Mouse (Mus musculus): ENCODE data around the gene 4930452B06Rik. TPM values are rescaled to one million over a fixed set of nuclear protein-coding genes. Genes with fewer than 3 reads are reported as not detected.

Gene 4930452B06Rik
- polyA plus RNA-seq, 1 experiment = not detected

DNA sequence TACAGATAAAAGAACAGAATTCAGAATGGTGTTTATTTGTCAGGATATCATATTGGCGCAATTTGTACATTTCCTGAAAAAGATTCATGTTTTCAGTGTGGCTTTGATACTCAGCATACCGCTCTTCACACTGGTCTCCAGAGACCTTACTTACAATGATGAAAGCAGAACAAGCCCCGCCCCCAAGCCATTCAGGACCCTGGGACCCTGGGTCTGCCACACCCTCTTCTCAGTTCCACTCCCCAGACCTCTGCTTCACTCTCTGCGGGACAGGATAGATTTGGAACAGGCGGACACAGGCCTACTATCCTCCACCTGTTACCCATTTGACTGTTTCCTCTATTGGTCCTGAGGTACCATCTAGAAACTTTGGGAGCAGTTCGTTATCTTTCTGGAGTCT, 260.1 kb downstream of the 4930452B06Rik start:
- TF ChIP-seq GATA1 (IDR thresholded peaks at IDR 0.05; ENCODE audit: low read length) (no peak), TAL1 (IDR thresholded peaks at IDR 0.05; ENCODE audit: low read length) (no peak)
- Histone ChIP-seq H3K4me3 (replicated peaks) (no peak overlapping the region), H3K4me1 (ENCODE audit: control insufficient read depth) (no peaks in the 10 kb centered on the region), H3K9me3 (ENCODE audit: control insufficient read depth, low read length) (no peaks in the 10 kb centered on the region), H3K27me3 (ENCODE audit: control insufficient read depth) (no peaks in the 10 kb centered on the region), H3K36me3 (ENCODE audit: control insufficient read depth) (no peaks in the 10 kb centered on the region)

DNA sequence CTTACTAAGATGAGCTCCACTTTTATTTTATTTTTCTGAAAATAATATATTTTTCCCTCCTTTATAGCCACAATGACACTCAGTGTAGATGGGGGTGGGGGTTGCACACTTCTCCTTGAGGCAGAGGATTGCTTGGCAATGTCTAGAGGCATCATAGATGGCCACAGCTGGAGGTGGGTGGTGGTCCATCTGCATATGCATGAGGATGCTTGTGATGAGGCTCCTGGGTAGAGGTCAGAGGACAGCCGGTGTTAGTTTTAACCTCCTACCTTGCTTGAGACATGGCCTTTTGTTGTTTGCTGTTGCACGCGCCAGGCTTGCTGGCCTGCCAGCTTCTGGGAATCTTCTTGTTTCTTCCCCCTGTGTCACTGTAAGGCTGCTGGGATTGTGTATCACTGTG, 262.7 kb downstream of the 4930452B06Rik start:
- TF ChIP-seq TAL1 (IDR thresholded peaks at IDR 0.05; ENCODE audit: low read length) (no peak), GATA1 (IDR thresholded peaks at IDR 0.05; ENCODE audit: low read length) (no peak)
- H3K36me3 ChIP-seq (ENCODE audit: control insufficient read depth) = no peaks in the 10 kb centered on the region
- no peak overlapping the region for H3K4me3 ChIP-seq (replicated peaks)
- no peaks in the 10 kb centered on the region for H3K4me1 ChIP-seq (ENCODE audit: control insufficient read depth)
- H3K27me3 ChIP-seq (ENCODE audit: control insufficient read depth) = no peaks in the 10 kb centered on the region
- no peaks in the 10 kb centered on the region for H3K9me3 ChIP-seq (ENCODE audit: control insufficient read depth, low read length)

GRCm38 (mm10) chr14:8398507-8398906, 267.5 kb downstream of the 4930452B06Rik start:
- no peaks in the 10 kb centered on the region for H3K4me1 ChIP-seq (ENCODE audit: control insufficient read depth)
- no peaks in the 10 kb centered on the region for H3K9me3 ChIP-seq (ENCODE audit: control insufficient read depth, low read length)
- H3K4me3 ChIP-seq (replicated peaks) = no peak overlapping the region
- H3K36me3 ChIP-seq (ENCODE audit: control insufficient read depth) = no peaks in the 10 kb centered on the region
- TF ChIP-seq TAL1 (IDR thresholded peaks at IDR 0.05; ENCODE audit: low read length) = no peak
- TF ChIP-seq GATA1 (IDR thresholded peaks at IDR 0.05; ENCODE audit: low read length) = no peak
- no peaks in the 10 kb centered on the region for H3K27me3 ChIP-seq (ENCODE audit: control insufficient read depth)

- Histone ChIP-seq H3K27me3 (ENCODE audit: control insufficient read depth) (no peaks in the 10 kb centered on the region), H3K4me1 (ENCODE audit: control insufficient read depth) (no peaks in the 10 kb centered on the region), H3K36me3 (ENCODE audit: control insufficient read depth) (no peaks in the 10 kb centered on the region), H3K9me3 (ENCODE audit: control insufficient read depth, low read length) (no peaks in the 10 kb centered on the region), H3K4me3 (replicated peaks) (no peak overlapping the region)
- TF ChIP-seq TAL1 (IDR thresholded peaks at IDR 0.05; ENCODE audit: low read length) (no peak), GATA1 (IDR thresholded peaks at IDR 0.05; ENCODE audit: low read length) (no peak)
Measured at GRCm38 (mm10) chr14:8395690-8396287, 270.3 kb downstream of the 4930452B06Rik start.

- Histone ChIP-seq H3K4me3 (replicated peaks) (no peak overlapping the region), H3K27me3 (ENCODE audit: control insufficient read depth) (no peaks in the 10 kb centered on the region), H3K4me1 (ENCODE audit: control insufficient read depth) (no peaks in the 10 kb centered on the region), H3K36me3 (ENCODE audit: control insufficient read depth) (no peaks in the 10 kb centered on the region), H3K9me3 (ENCODE audit: control insufficient read depth, low read length) (no peaks in the 10 kb centered on the region)
- no peak for TF ChIP-seq GATA1 (IDR thresholded peaks at IDR 0.05; ENCODE audit: low read length)
- TF ChIP-seq TAL1 (IDR thresholded peaks at IDR 0.05; ENCODE audit: low read length) = no peak
Measured at GRCm38 (mm10) chr14:8392181-8392825, 273.7 kb downstream of the 4930452B06Rik start.
